Comparison of ENCODE assay signal across 24 mouse cellular contexts in the genomic region with DNA sequence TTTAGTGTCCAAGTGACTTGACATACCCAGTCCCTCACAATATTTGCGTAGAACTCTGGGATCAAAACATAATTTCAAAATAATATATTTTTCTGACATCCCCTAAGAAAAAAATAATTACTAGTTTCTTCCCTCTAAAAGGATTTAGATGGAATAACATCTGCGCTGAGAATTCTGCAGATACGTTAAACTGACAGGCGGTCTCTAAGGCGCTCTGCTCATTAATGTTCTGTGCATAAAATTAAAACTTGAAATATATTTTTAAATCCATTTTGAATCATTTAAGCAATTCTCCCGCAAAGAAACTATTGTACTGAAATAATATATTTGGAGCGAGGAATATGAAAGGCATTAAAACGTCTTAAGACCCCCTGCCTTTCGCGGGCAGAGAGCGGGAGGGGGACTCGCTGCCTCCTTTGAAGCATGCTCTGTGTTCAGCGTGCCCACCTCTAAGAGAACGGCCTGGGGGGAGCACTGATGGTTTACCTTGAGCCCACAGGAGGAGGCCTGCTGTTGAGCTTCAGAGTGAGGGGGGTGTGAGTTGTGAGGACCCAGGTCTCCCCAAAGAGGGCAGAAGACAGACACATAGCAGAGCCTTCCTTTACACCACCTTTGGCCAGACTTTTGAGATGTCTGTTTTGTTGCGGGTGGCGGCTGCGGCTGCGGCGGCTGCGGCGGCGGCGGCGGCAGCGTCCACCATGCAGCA. TPM values are rescaled to one million over a fixed set of nuclear protein-coding genes. Genes with fewer than 3 reads are reported as not detected.
DNase-seq lines count a peak whose midpoint lies in the region; ATAC-seq and TF ChIP-seq lines count a peak whose summit lies in the region.
"Had no signal": no experiment of that assay in that cellular context is flagged by ENCODE, and none has a peak within 500 bp of the region (broad histone marks: within the 10 kb centered on the region; RNA-seq: fewer than 3 reads in every experiment).

No protein-coding gene starts in this region.

- peak; percentile 51 for ATAC-seq in forebrain, embryonic 15.5 days (replicated peaks)
- ATAC-seq in forebrain, embryonic 11.5 days (replicated peaks; ENCODE audit: low FRiP score) = no peak
- 0 out of 2 replicates have a peak, but pooled peaks have one; percentile 24 for ATAC-seq in midbrain, embryonic 15.5 days (replicated peaks)
- ATAC-seq in kidney, embryonic 16.5 days (ENCODE audit: low FRiP score, low TSS enrichment) = no peak

- H3K9me3 ChIP-seq in forebrain, embryonic 15.5 days = no peaks in the 10 kb centered on the region
- H3K9me3 ChIP-seq in forebrain, embryonic 11.5 days (ENCODE audit: control insufficient read depth, low read length) = no peaks in the 10 kb centered on the region
- H3K9me3 ChIP-seq in E14TG2a.4 (ENCODE audit: low read length) = no peaks in the 10 kb centered on the region
- no peaks in the 10 kb centered on the region for H3K9me3 ChIP-seq in midbrain, embryonic 15.5 days
- H3K9me3 ChIP-seq in kidney, embryonic 16.5 days (ENCODE audit: low read length) = no peaks in the 10 kb centered on the region
- H3K9me3 ChIP-seq: limb, embryonic 15.5 days; neural tube, embryonic 12.5 days had no signal

- H3K4me3 ChIP-seq in forebrain, embryonic 15.5 days = no peak overlapping the region
- no peak overlapping the region for H3K4me3 ChIP-seq in forebrain, embryonic 11.5 days (ENCODE audit: low read depth, low read length)
- H3K4me3 ChIP-seq in E14TG2a.4 (replicated peaks; ENCODE audit: low read length) = peak overlapping the region; percentile 29
- no peak overlapping the region for H3K4me3 ChIP-seq in midbrain, embryonic 15.5 days
- H3K4me3 ChIP-seq in kidney, embryonic 16.5 days (ENCODE audit: low read length) = no peak overlapping the region
- H3K4me3 ChIP-seq: heart, embryonic 12.5 days; limb, embryonic 15.5 days; neural tube, embryonic 12.5 days had no signal

- no peak overlapping the region for H3K4me2 ChIP-seq in forebrain, embryonic 15.5 days (replicated peaks)
- no peak overlapping the region for H3K4me2 ChIP-seq in forebrain, embryonic 11.5 days (ENCODE audit: low read depth, low read length, severe bottlenecking)
- H3K4me2 ChIP-seq in midbrain, embryonic 15.5 days = no peak overlapping the region
- H3K4me2 ChIP-seq in kidney, embryonic 16.5 days (replicated peaks; ENCODE audit: low read depth, low read length) = no peak overlapping the region
- H3K4me2 ChIP-seq: heart, embryonic 12.5 days; limb, embryonic 15.5 days; lung, embryonic 14.5 days; neural tube, embryonic 12.5 days had no signal

- no peak for DNase-seq in forebrain, embryonic 11.5 days (ENCODE audit: low spot score)
- peak; percentile 20 for DNase-seq in brain, embryonic 18.5 days (ENCODE audit: low read depth, low spot score)
- no peak for DNase-seq in spleen, postnatal 36 days (ENCODE audit: low spot score in 2 of 2)
- DNase-seq: adrenal gland, adult 2 months; cerebellum, adult 2 months; cerebellum, postnatal 25 days; gastrocnemius, postnatal 25 days; heart, adult 18-20 months; heart, postnatal 10 days; kidney, adult 18-20 months; kidney, postnatal 10 days; left cerebral cortex, postnatal 4 days; lung, embryonic 14.5 days; right cerebral cortex, postnatal 14 days had no signal

- no peak overlapping the region for H3K9ac ChIP-seq in forebrain, embryonic 15.5 days (replicated peaks)
- no peak overlapping the region for H3K9ac ChIP-seq in forebrain, embryonic 11.5 days (ENCODE audit: low read length)
- H3K9ac ChIP-seq in midbrain, embryonic 15.5 days = no peak overlapping the region
- H3K9ac ChIP-seq in kidney, embryonic 16.5 days (replicated peaks; ENCODE audit: low read length) = no peak overlapping the region
- H3K9ac ChIP-seq: heart, embryonic 12.5 days; limb, embryonic 15.5 days; liver, embryonic 14.5 days; lung, embryonic 14.5 days; neural tube, embryonic 12.5 days had no signal

- H3K36me3 ChIP-seq in forebrain, embryonic 15.5 days = no peaks in the 10 kb centered on the region
- no peaks in the 10 kb centered on the region for H3K36me3 ChIP-seq in forebrain, embryonic 11.5 days (ENCODE audit: control insufficient read depth, insufficient read depth, low read length)
- H3K36me3 ChIP-seq in E14TG2a.4 (ENCODE audit: insufficient read depth, low read length) = no peaks in the 10 kb centered on the region
- no peaks in the 10 kb centered on the region for H3K36me3 ChIP-seq in midbrain, embryonic 15.5 days (replicated peaks)
- H3K36me3 ChIP-seq in kidney, embryonic 16.5 days (ENCODE audit: insufficient read depth, low read length) = no peaks in the 10 kb centered on the region
- H3K36me3 ChIP-seq: heart, embryonic 12.5 days; limb, embryonic 15.5 days; neural tube, embryonic 12.5 days had no signal

- H3K4me1 ChIP-seq in forebrain, embryonic 15.5 days = no peaks in the 10 kb centered on the region
- no peaks in the 10 kb centered on the region for H3K4me1 ChIP-seq in forebrain, embryonic 11.5 days (replicated peaks; ENCODE audit: control insufficient read depth, insufficient read depth, low read length)
- peaks cover 8% of the 10 kb centered on the region; the same call in 1 of the 2 replicates for H3K4me1 ChIP-seq in E14TG2a.4 (replicated peaks; ENCODE audit: low read depth, low read length)
- peaks cover 3% of the 10 kb centered on the region; the same call in 1 of the 2 replicates for H3K4me1 ChIP-seq in midbrain, embryonic 15.5 days
- H3K4me1 ChIP-seq in kidney, embryonic 16.5 days (ENCODE audit: insufficient read depth, low read length) = 0 out of 2 replicates have a peak, but pooled peaks cover 1% of the 10 kb centered on the region
- H3K4me1 ChIP-seq: neural tube, embryonic 12.5 days had no signal

- H3K27ac ChIP-seq in forebrain, embryonic 15.5 days (replicated peaks) = peak overlapping the region; percentile 70
- no peak overlapping the region for H3K27ac ChIP-seq in forebrain, embryonic 11.5 days (ENCODE audit: low read depth, low read length)
- H3K27ac ChIP-seq in midbrain, embryonic 15.5 days = no peak overlapping the region
- no peak overlapping the region for H3K27ac ChIP-seq in kidney, embryonic 16.5 days (ENCODE audit: low read length)
- H3K27ac ChIP-seq: limb, embryonic 15.5 days; liver, embryonic 14.5 days; neural tube, embryonic 12.5 days had no signal

- WGBS in forebrain, embryonic 15.5 days = 78% methylated on average over 25 of the region's 25 CpGs
- WGBS in forebrain, embryonic 11.5 days = 86% methylated on average over 25 of the region's 25 CpGs
- 75% methylated on average over 25 of the region's 25 CpGs for WGBS in midbrain, embryonic 15.5 days
- WGBS in kidney, embryonic 16.5 days = 86% methylated on average over 25 of the region's 25 CpGs

- TF ChIP-seq CTCF in E14TG2a.4 (conservative IDR thresholded peaks at IDR 0.05; ENCODE audit: low read length) = no peak

- no peaks in the 10 kb centered on the region for H3K27me3 ChIP-seq in forebrain, embryonic 15.5 days
- no peaks in the 10 kb centered on the region for H3K27me3 ChIP-seq in forebrain, embryonic 11.5 days (ENCODE audit: control insufficient read depth, insufficient read depth, low read length)
- peaks cover 17% of the 10 kb centered on the region for H3K27me3 ChIP-seq in E14TG2a.4 (ENCODE audit: insufficient read depth, low read length)
- H3K27me3 ChIP-seq in midbrain, embryonic 15.5 days (replicated peaks) = no peaks in the 10 kb centered on the region
- H3K27me3 ChIP-seq in kidney, embryonic 16.5 days (ENCODE audit: insufficient read depth, low read length) = no peaks in the 10 kb centered on the region
- H3K27me3 ChIP-seq: heart, embryonic 12.5 days; limb, embryonic 15.5 days; neural tube, embryonic 12.5 days had no signal

RNA-seq across cellular contexts. Expression of a gene that starts 6.1 kb away (rescaled TPM):
- polyA plus RNA-seq in forebrain, embryonic 15.5 days (2015; fragmentation: Nextera tagmentation; extraction: Ambion mirVana) = not detected in 2 replicates
- not detected in 2 replicates for polyA plus RNA-seq in forebrain, embryonic 11.5 days (2014; fragmentation: Nextera tagmentation; extraction: Ambion mirVana)
- not detected in 2 replicates for polyA plus RNA-seq in midbrain, embryonic 15.5 days (2015; fragmentation: Nextera tagmentation; extraction: Ambion mirVana)
- not detected in 2 replicates for polyA plus RNA-seq in kidney, embryonic 16.5 days (2015; fragmentation: Nextera tagmentation; extraction: Ambion mirVana)
- polyA plus RNA-seq: adrenal gland, adult 2 months; cerebellum, adult 2 months; embryonic facial prominence, embryonic 14.5 days; heart, embryonic 12.5 days; limb, embryonic 15.5 days; liver, embryonic 14.5 days; lung, embryonic 14.5 days; neural tube, embryonic 12.5 days; urinary bladder, adult 2 months had no signal

Comparison
In these comparisons a context has a peak if more than half of its experiments do, and no peak if none do; other contexts are left out.
1. ATAC-seq: peak in forebrain, embryonic 15.5 days (single experiment) and midbrain, embryonic 15.5 days (single experiment); none in forebrain, embryonic 11.5 days (single experiment) and kidney, embryonic 16.5 days (single experiment).